Mouse (Mus musculus): ENCODE results near the gene Slc51b.

The Slc51b gene

GRCm38 (mm10) chr9:65365721-65366120 is 57.0 kb downstream of the Slc51b start:
- DNase-seq = no peak

GRCm38 (mm10) chr9:65363684-65364083 is 59.1 kb downstream of the Slc51b start:
- DNase-seq = no peak
